Mouse (Mus musculus): ENCODE data around the gene Magi1. TPM values are rescaled to one million over a fixed set of nuclear protein-coding genes. Genes with fewer than 3 reads are reported as not detected.

Gene Magi1
- polyA plus RNA-seq, 1 experiment from 2014 or later = 31.4 TPM

DNA sequence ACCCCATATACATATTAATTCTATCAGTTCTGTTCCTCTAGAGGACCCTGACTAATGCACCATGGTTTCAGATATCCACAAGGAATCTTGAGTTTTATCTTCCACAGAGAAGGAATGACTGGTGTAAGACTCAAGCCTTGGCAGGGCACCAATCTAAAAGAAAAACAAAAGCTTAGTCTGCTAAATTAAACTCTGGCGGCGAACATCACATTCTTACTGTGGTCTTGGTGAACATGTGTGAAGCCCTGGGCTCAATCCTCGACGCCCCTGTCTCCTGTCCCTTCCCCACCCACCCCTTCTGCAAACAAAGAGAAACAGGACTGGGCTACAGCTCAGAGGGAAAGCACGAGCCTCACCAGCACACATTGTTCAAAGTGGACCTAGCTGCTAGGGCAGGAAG, 182.5 kb downstream of the Magi1 start:
- H3K36me3 ChIP-seq (ENCODE audit: control insufficient read depth, insufficient read depth, low read length) = no peaks in the 10 kb centered on the region
- ATAC-seq (ENCODE audit: low read depth) = no peak
- 64% methylated on average over 5 of the region's 5 CpGs for WGBS
- H3K4me2 ChIP-seq (ENCODE audit: low read depth, low read length) = no peak overlapping the region
- no peaks in the 10 kb centered on the region for H3K4me1 ChIP-seq (ENCODE audit: control insufficient read depth, insufficient read depth, low read length)
- H3K4me3 ChIP-seq (ENCODE audit: low read depth, low read length) = no peak overlapping the region
- no peaks in the 10 kb centered on the region for H3K27me3 ChIP-seq (ENCODE audit: control insufficient read depth, insufficient read depth, low read length)
- H3K27ac ChIP-seq (ENCODE audit: low read depth, low read length) = no peak overlapping the region
- H3K9ac ChIP-seq (replicated peaks; ENCODE audit: low read depth, low read length) = no peak overlapping the region
- H3K9me3 ChIP-seq (ENCODE audit: control insufficient read depth, low read length) = no peaks in the 10 kb centered on the region

GRCm38 (mm10) chr6:94094924-94095685, 188.6 kb downstream of the Magi1 start:
- Histone ChIP-seq H3K36me3 (ENCODE audit: control insufficient read depth, insufficient read depth, low read length) (no peaks in the 10 kb centered on the region), H3K27ac (ENCODE audit: low read depth, low read length) (no peak overlapping the region), H3K4me1 (ENCODE audit: control insufficient read depth, insufficient read depth, low read length) (no peaks in the 10 kb centered on the region), H3K9me3 (ENCODE audit: control insufficient read depth, low read length) (no peaks in the 10 kb centered on the region), H3K27me3 (ENCODE audit: control insufficient read depth, insufficient read depth, low read length) (no peaks in the 10 kb centered on the region), H3K4me3 (ENCODE audit: low read depth, low read length) (no peak overlapping the region), H3K9ac (replicated peaks; ENCODE audit: low read depth, low read length) (no peak overlapping the region), H3K4me2 (ENCODE audit: low read depth, low read length) (no peak overlapping the region)
- no peak for ATAC-seq (ENCODE audit: low read depth)
- 56% methylated on average over 4 of the region's 4 CpGs for whole genome bisulfite sequencing

DNA sequence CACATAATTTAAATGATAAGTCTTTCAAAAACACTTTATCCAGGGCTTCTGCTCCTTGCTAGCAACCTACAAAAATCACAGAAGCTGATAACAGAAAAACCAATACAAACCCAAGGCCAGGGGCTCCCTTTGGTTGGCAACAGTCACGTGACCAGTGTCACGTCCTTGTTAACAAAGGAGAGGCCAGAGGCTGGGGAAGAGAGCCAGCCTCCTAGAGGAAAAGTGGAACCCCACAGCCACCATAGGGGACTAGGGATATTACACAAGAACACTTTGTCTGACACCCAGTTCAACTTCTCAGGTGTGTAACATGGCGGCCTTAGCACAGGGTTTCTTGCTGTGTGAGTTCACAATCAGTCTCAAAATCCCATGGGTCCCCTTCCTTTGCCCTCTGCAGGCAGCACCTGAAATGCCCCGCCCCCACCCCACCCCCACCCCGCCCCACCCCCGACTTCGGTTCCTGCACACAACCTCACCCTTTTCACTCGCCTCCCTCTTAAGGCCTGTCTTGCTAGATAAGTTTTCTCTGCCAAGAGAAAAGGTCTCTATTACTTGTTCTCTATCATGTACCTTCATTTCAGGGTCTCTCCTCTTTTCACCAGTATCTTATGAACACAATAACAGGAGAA, 190.6 kb downstream of the Magi1 start:
- H3K36me3 ChIP-seq (ENCODE audit: control insufficient read depth, insufficient read depth, low read length) = no peaks in the 10 kb centered on the region
- no peaks in the 10 kb centered on the region for H3K27me3 ChIP-seq (ENCODE audit: control insufficient read depth, insufficient read depth, low read length)
- no peak overlapping the region for H3K4me3 ChIP-seq (ENCODE audit: low read depth, low read length)
- H3K4me1 ChIP-seq (ENCODE audit: control insufficient read depth, insufficient read depth, low read length) = no peaks in the 10 kb centered on the region
- WGBS = 48% methylated on average over 7 of the region's 8 CpGs
- no peak for ATAC-seq (ENCODE audit: low read depth)
- no peak overlapping the region for H3K9ac ChIP-seq (replicated peaks; ENCODE audit: low read depth, low read length)
- no peak overlapping the region for H3K27ac ChIP-seq (ENCODE audit: low read depth, low read length)
- no peaks in the 10 kb centered on the region for H3K9me3 ChIP-seq (ENCODE audit: control insufficient read depth, low read length)
- H3K4me2 ChIP-seq (ENCODE audit: low read depth, low read length) = no peak overlapping the region

DNA sequence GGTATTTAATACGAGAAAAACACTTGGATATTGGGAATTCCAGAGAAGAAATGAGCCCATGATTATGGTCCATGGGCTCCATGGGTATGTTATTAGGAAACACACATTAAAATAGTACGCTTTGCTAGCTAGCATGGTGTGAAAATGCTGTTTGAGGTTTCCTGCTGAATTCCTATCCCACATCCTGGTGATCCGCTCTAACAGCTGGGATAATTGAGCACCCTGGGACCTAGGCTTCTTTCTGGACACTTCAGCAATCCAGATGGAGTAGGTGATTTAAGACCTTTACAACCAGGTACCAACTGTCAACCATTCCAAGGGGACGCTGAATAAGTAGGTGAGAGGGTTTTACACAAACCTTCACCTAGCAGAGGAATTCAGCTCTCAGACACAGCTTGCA, 191.2 kb downstream of the Magi1 start:
- H3K4me2 ChIP-seq (ENCODE audit: low read depth, low read length) = no peak overlapping the region
- no peaks in the 10 kb centered on the region for H3K27me3 ChIP-seq (ENCODE audit: control insufficient read depth, insufficient read depth, low read length)
- WGBS = 66% methylated on average over 4 of the region's 4 CpGs
- no peaks in the 10 kb centered on the region for H3K9me3 ChIP-seq (ENCODE audit: control insufficient read depth, low read length)
- no peaks in the 10 kb centered on the region for H3K36me3 ChIP-seq (ENCODE audit: control insufficient read depth, insufficient read depth, low read length)
- no peak overlapping the region for H3K27ac ChIP-seq (ENCODE audit: low read depth, low read length)
- no peaks in the 10 kb centered on the region for H3K4me1 ChIP-seq (ENCODE audit: control insufficient read depth, insufficient read depth, low read length)
- no peak overlapping the region for H3K9ac ChIP-seq (replicated peaks; ENCODE audit: low read depth, low read length)
- no peak for ATAC-seq (ENCODE audit: low read depth)
- no peak overlapping the region for H3K4me3 ChIP-seq (ENCODE audit: low read depth, low read length)

- H3K4me1 ChIP-seq (ENCODE audit: control insufficient read depth, insufficient read depth, low read length) = no peaks in the 10 kb centered on the region
- H3K4me2 ChIP-seq (ENCODE audit: low read depth, low read length) = no peak overlapping the region
- 80% methylated on average over 2 of the region's 2 CpGs for WGBS
- no peaks in the 10 kb centered on the region for H3K36me3 ChIP-seq (ENCODE audit: control insufficient read depth, insufficient read depth, low read length)
- H3K4me3 ChIP-seq (ENCODE audit: low read depth, low read length) = no peak overlapping the region
- no peaks in the 10 kb centered on the region for H3K9me3 ChIP-seq (ENCODE audit: control insufficient read depth, low read length)
- no peak overlapping the region for H3K27ac ChIP-seq (ENCODE audit: low read depth, low read length)
- H3K27me3 ChIP-seq (ENCODE audit: control insufficient read depth, insufficient read depth, low read length) = no peaks in the 10 kb centered on the region
- ATAC-seq (ENCODE audit: low read depth) = no peak
- H3K9ac ChIP-seq (replicated peaks; ENCODE audit: low read depth, low read length) = no peak overlapping the region
Measured at GRCm38 (mm10) chr6:94086855-94087254, 196.9 kb downstream of the Magi1 start.

- 19% methylated on average over 5 of the region's 5 CpGs for WGBS
- Histone ChIP-seq H3K27me3 (ENCODE audit: control insufficient read depth, insufficient read depth, low read length) (no peaks in the 10 kb centered on the region), H3K9me3 (ENCODE audit: control insufficient read depth, low read length) (no peaks in the 10 kb centered on the region), H3K9ac (replicated peaks; ENCODE audit: low read depth, low read length) (no peak overlapping the region), H3K4me1 (ENCODE audit: control insufficient read depth, insufficient read depth, low read length) (no peaks in the 10 kb centered on the region), H3K4me2 (ENCODE audit: low read depth, low read length) (no peak overlapping the region), H3K36me3 (ENCODE audit: control insufficient read depth, insufficient read depth, low read length) (no peaks in the 10 kb centered on the region), H3K27ac (ENCODE audit: low read depth, low read length) (no peak overlapping the region), H3K4me3 (ENCODE audit: low read depth, low read length) (no peak overlapping the region)
- ATAC-seq (ENCODE audit: low read depth) = no peak
Measured at GRCm38 (mm10) chr6:94084752-94085151, 199.0 kb downstream of the Magi1 start.

- Histone ChIP-seq H3K4me2 (ENCODE audit: low read depth, low read length) (no peak overlapping the region), H3K27me3 (ENCODE audit: control insufficient read depth, insufficient read depth, low read length) (no peaks in the 10 kb centered on the region), H3K4me3 (ENCODE audit: low read depth, low read length) (no peak overlapping the region), H3K36me3 (ENCODE audit: control insufficient read depth, insufficient read depth, low read length) (no peaks in the 10 kb centered on the region), H3K4me1 (ENCODE audit: control insufficient read depth, insufficient read depth, low read length) (no peaks in the 10 kb centered on the region), H3K9ac (replicated peaks; ENCODE audit: low read depth, low read length) (no peak overlapping the region), H3K9me3 (ENCODE audit: control insufficient read depth, low read length) (no peaks in the 10 kb centered on the region), H3K27ac (ENCODE audit: low read depth, low read length) (no peak overlapping the region)
- no peak for ATAC-seq (ENCODE audit: low read depth)
- WGBS = 88% methylated on average over 7 of the region's 7 CpGs
Measured at GRCm38 (mm10) chr6:94083459-94083858, 200.3 kb downstream of the Magi1 start.

GRCm38 (mm10) chr6:94080933-94081545, 202.7 kb downstream of the Magi1 start:
- no peaks in the 10 kb centered on the region for H3K4me1 ChIP-seq (ENCODE audit: control insufficient read depth, insufficient read depth, low read length)
- WGBS = 19% methylated on average over 4 of the region's 4 CpGs
- ATAC-seq (ENCODE audit: low read depth) = no peak

DNA sequence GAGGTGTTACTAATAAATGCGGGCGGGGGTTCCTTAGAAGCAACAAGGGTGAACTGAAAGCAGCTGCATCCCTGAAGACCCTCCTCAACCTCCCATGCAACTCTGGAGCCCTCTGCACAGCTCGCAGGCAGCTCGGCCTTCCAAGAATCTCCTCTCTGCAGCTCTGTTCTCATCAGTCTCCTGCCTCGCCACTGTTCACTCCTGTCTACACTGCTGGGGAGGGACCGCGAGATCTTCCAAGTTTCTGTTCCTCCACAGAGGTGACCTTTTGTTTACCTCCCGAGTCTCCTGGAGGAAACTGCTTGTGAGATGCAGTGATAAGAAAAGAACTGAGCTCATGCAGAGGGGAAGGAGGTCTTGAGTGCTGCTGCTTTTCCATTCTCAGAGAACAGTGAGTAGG, 204.8 kb downstream of the Magi1 start:
- no peaks in the 10 kb centered on the region for H3K27me3 ChIP-seq (ENCODE audit: control insufficient read depth, insufficient read depth, low read length)
- H3K36me3 ChIP-seq (ENCODE audit: control insufficient read depth, insufficient read depth, low read length) = no peaks in the 10 kb centered on the region
- no peak overlapping the region for H3K4me3 ChIP-seq (ENCODE audit: low read depth, low read length)
- H3K9ac ChIP-seq (replicated peaks; ENCODE audit: low read depth, low read length) = no peak overlapping the region
- no peaks in the 10 kb centered on the region for H3K9me3 ChIP-seq (ENCODE audit: control insufficient read depth, low read length)
- no peak overlapping the region for H3K4me2 ChIP-seq (ENCODE audit: low read depth, low read length)
- no peak overlapping the region for H3K27ac ChIP-seq (ENCODE audit: low read depth, low read length)
- WGBS = 46% methylated on average over 8 of the region's 8 CpGs
- no peaks in the 10 kb centered on the region for H3K4me1 ChIP-seq (ENCODE audit: control insufficient read depth, insufficient read depth, low read length)
- ATAC-seq (ENCODE audit: low read depth) = no peak

More at GRCm38 (mm10) chr6:94080933-94081545, 202.7 kb downstream of the Magi1 start:
- Histone ChIP-seq H3K27ac (ENCODE audit: low read depth, low read length) (no peak overlapping the region), H3K4me3 (ENCODE audit: low read depth, low read length) (no peak overlapping the region), H3K36me3 (ENCODE audit: control insufficient read depth, insufficient read depth, low read length) (no peaks in the 10 kb centered on the region), H3K4me2 (ENCODE audit: low read depth, low read length) (no peak overlapping the region), H3K27me3 (ENCODE audit: control insufficient read depth, insufficient read depth, low read length) (no peaks in the 10 kb centered on the region), H3K9ac (replicated peaks; ENCODE audit: low read depth, low read length) (no peak overlapping the region), H3K9me3 (ENCODE audit: control insufficient read depth, low read length) (no peaks in the 10 kb centered on the region)
